Mouse (Mus musculus) olfactory bulb, adult 2 months (tissue): ENCODE results near the gene Gemin7.

ENCODE experiments used
- CTCF ChIP-seq: fragments of 200-500 bp; IDR thresholded peaks from 2 replicates; pipeline ENCODE4 v1.5.1; 2012; ENCODE audit warnings: low read depth, mild to moderate bottlenecking, low read length, moderate library complexity; ENCODE audit not compliant: insufficient read depth
- POLR2A ChIP-seq: fragments of 200-500 bp; IDR thresholded peaks from 2 replicates; pipeline ENCODE4 v1.6.1; 2012; ENCODE audit warnings: mild to moderate bottlenecking, low read depth, low read length, moderate library complexity; ENCODE audit not compliant: insufficient read depth

GRCm38 (mm10) chr7:19573776-19574140 is 3.6 kb downstream of the Gemin7 start:
- no peak for TF ChIP-seq CTCF
- no peak for TF ChIP-seq POLR2A
